Mouse (Mus musculus) lung, postnatal 0 days (tissue): Measurements from ENCODE around the gene Polr3b.

Experiments used
- CTCF ChIP-seq: IDR thresholded peaks from 2 replicates; pipeline ENCODE4 v1.5.1; 2016; ENCODE audit warnings: antibody characterized with exemption, mild to moderate bottlenecking
- EP300 ChIP-seq: IDR thresholded peaks from 2 replicates; pipeline ENCODE4 v1.6.1; 2016; ENCODE audit warnings: antibody characterized with exemption, mild to moderate bottlenecking, control low read depth

- TF ChIP-seq CTCF: no peak
- no peak for TF ChIP-seq EP300
Observed at GRCm38 (mm10) chr10:84707752-84708530, 85.8 kb downstream of the Polr3b start.
